Mouse (Mus musculus) ovary, postnatal 10 days (tissue): ENCODE measurements around the gene Hscb.
"Not testable (repeated sequence)": the region's sequence is repeated elsewhere in the genome, so short reads cannot be mapped to it uniquely, and the experiment has no call there.

Experiments
- DNase-seq: peaks from one replicate; pipeline ENCODE4 v3.0.0; 2022; ENCODE audit warnings: low spot score

The Hscb gene

DNA sequence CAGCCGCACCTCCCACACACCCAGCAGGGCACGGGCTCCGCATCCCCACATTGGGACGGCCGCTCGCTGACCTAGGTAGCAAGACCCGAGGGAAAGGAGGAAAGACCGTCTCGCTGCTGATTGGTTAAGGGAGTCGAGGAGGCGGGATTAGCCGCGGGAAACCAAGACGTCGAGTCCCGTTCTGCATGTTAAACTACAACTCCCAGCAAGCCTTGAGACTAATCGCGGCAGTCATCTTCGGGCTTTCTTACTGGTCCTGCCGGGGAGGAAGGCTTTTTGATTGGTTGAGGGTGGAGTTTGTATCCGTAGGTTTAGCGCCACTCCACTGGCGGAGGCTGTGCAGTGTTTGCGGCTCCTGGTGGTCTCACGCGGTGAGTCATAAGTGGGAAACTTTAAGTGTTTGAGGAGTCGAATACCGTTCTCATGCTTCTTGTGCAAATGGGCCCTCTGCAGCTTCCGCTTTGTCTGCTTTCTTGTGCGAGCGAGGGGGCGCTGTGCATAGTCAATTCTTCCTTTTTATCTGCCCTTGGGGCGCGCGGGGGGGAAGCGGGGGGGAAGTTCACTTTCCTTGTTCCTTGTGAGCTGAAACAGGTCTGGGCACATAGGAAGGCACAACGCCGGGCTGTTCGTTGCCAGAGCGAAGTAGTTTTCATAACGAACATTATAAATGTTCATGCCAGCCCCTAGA is at the start of gene Hscb, which contains the start of gene Chek2:
TSS of gene Hscb (minus strand) at position 100 of the 688 bp plus-strand sequence.
TSS of gene Chek2 (plus strand) at position 302 of the 688 bp plus-strand sequence.
- peak; percentile 92 for DNase-seq

DNA sequence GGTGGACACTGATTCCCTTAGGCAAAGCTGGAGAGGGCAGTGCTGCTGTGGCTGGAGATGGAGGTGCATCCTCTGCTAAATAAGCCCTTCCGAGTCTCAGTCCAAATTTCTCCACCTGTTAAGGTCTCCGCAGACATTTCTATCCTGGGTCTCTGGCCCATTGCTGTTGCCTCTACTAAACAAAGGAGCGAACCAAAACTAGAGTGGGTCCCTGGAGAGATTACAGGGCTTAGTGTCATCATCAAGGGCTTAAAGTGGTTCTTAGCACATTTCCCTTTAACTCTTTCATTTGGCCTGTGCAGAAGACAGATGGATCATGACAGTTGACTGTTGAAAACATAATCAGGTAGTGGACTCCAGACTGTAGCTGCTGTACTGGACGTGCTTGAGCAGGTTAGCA is 49.0 kb upstream of the Hscb start:
- DNase-seq, result no peak

DNA sequence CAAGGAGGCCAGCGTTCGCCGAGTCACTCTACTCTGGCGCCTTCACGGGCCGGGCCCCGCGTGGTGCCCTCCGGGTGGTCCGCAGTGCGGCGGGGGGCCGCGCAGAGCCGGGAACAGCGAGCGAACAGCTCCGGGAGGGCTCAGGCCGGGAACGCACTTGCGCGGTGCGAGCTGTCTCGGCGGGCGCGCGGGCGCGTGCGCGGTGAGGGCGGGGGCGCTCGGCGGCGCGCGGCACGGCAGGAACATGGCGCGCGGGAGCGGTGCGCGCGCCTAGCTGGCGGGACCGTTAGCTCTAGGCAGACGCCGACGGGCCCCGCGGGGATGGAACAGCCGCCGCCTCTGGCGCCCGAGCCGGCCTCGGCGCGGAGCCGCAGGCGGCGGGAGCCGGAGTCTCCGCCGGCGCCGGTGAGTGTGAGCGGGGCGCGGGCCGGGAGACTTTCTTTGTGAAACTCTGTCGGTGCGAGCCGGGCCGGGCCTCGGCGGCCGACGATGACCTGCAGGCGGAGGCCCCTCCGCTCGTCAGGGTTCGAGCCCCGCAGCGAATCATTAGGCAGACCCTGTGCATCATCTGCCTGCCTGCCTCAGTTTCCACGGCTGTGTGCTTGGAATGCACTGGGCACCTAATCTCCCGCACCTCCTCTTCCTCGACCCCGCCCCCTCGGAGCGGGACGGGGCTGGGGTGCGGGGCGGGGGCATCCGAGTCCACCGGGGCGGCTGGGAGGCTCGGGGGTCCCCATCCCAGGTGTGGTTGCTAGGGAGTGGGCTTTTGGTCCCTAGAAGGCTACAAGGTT is 40.2 kb upstream of the Hscb start, which contains the start of gene Ttc28:
TSS of gene Ttc28 (plus strand) at position 220 of the 791 bp plus-strand sequence.
- DNase-seq, result peak; percentile 82

DNA sequence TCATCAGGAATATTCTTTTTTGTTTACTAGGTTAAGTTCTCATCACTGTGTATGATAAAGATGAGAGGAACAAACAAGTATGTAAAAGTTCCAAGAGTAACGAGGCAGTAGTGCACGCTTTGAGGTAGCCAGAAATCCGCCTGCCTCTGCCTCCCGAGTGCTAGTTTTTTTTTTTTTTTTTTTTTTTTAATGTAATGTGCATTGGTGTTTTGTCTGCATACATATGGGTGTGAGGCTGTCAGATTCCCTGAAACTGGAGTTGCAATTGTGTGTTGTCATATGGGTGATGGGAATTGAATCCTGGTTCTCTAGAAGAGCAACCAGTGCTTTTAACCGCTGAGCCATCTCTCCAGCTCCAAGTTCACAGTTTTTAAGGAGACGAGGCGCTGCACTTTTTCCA is 39.5 kb upstream of the Hscb start:
- DNase-seq, result no peak

DNA sequence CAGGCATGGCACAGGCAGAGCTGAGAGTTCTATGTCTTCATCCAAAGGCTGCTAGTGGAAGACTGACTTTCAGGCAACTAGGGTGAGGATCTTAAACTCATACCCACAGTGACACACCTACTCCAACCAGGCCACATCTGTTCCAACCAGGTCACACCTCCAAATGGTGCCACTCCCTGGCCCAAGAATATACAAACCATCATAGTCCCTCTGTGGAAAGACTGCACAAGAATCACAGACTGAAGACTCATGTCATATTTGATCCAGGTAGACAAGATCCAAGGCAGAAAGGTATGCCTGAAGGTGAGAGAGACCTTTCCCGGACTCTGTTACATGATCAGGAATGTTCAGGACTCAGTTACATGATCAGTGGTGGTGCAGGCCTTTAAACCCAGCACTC is 38.9 kb upstream of the Hscb start:
- DNase-seq, result not testable (repeated sequence)

DNA sequence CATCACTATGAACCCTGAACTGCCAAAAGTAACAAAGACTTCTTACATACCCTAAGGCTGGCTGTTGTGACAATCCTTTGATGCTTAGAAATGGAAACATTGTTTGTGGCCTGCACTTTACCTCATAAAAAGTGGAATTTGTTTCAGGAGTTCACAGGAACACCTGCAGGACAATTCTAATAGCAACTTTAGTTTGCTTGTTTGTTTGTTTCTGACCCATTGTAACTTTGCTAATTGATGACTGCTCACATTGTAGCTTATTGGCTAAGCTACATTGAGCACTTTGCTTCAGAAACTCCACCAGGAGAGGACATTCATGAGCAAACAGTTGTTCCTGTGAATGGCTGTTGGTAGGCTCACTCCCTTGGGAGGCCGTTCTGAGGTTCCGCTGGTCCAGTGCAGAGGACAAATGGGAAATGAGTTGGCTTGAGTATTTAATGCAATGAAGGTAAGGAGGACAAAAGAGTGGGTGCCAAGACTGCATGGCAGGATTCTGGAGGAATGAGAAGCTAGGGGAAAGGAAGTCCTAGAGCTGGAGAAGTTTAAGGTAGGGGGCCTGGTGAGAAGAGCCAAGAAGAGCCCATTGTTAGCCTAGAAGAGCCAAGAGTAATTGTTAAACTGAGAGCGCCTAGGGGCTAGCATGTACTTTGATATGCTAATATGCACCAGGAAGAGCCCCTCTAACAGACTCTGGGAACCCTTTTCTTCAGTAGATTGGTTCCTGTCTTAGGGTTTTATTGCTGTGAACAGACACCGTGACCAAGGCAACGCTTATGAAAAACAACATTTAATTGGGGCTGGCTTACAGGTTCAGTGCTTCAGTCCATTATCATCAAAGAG is 38.3 kb upstream of the Hscb start:
- DNase-seq, result no peak

DNA sequence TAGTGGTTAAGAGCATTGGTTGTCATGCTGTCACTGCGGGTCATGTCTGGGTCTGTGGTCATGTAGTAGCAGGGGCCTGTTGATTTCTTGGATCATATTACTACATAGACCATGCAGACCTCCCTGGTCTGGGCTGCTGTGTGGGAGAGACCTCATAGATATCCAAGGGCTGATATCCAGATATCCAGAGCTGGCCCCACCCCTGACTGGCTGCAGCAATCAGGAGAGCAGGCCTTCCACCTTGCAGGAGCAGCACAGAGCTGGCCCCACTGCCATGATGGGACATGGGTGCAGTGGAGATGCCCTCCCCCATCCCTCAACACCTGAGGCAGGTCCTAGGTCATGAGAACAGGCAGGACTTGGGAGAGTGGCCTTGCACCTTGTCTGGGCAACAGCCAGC is 35.7 kb upstream of the Hscb start:
- DNase-seq, result no peak

DNA sequence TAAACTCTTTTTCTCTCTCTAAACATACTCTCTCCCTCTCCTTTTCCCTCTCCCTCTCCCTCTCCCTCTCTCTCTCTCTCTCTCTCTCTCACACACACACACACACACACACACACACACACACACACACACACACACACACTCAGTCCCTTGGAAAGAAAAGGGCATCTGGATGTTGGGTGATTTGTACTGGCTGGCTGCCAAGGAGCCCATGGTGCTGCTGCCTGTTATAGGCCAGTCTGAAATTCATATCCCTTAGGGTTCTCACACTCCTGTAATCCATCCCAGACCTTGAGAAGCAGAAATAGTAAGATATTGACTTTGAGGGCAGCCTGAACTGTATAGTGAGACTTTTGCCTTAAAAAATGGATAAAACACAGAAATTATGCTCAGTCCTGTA is 35.1 kb upstream of the Hscb start:
- no peak for DNase-seq

DNA sequence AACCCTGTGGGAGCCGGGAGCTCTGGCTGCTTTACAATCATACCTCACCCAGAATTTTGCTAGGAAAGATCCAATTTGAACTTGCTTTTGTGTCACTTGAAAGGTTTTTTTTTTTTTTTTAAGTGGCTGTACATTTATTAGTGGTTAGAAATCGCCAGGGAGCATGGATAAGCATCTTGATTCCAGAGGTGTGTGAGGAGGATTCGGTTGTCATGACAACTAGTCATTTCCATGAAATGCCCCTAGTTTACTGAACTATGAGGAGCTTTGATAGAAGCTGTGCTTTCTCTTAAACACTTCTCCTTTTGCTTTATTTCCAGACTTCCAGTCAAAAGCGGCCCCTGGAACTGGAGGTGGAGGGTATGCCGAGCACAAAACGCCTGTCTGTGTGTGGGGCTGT is 33.6 kb upstream of the Hscb start:
- no peak for DNase-seq

DNA sequence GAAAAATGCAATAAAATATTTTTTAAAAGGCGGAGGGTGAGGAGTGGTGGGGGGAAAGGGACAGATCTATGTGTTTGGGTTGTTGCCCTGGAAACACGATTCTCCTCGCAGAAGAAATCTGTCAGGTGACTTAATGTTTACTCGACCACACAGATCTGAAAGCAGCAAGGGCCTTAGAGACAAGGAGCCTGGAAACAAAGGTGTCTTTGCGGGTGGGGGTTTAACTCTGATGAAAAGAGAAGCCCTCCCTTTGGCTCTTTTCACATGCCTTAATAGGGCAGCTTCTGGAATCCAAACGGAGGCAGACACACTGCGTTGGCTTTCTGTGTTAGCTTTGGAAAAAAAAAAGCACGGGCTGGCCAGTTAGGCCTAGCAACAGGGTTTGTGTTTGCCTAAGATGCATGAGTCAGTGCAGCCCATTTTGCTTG is 29.7 kb upstream of the Hscb start:
- no peak for DNase-seq

DNA sequence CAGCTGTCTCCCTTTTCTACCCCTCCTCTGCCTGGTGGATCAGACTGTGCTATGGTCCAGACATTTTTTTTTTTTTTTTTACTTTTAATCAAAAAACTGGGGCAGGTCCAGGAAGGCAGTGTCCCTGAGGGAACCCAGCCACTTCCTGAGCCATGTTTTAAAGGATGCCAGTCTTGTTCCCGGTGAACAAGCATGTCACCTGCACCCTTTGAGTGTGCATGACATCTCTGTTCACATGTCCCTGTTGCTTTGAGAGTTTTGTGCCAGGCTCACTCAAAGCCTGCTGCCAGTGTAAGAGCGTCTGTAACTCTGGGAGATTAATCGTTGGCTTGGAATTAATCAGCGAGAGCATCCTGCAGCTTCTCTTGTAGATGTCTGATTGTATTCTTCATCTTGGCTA is 28.9 kb upstream of the Hscb start:
- no peak for DNase-seq

DNA sequence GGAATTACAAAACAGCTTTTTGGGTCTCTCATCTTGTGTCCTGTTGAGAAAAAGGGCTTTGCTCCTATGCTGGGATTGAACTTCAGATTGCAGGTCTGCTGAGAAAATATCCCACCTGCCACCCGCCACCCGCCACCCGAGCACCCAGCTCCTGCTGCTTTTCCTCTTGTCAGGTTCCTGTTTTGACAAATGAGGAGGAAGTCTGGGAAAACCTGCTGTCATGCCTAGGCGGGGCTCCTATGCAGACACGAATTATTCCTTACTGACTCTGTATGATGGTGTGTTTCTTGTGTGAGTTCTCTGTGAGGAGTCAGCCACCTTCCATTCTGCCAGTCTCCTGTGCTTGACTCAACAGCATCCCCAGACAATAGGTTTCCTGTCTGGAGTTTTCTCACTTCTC is 20.9 kb upstream of the Hscb start:
- no peak for DNase-seq

DNA sequence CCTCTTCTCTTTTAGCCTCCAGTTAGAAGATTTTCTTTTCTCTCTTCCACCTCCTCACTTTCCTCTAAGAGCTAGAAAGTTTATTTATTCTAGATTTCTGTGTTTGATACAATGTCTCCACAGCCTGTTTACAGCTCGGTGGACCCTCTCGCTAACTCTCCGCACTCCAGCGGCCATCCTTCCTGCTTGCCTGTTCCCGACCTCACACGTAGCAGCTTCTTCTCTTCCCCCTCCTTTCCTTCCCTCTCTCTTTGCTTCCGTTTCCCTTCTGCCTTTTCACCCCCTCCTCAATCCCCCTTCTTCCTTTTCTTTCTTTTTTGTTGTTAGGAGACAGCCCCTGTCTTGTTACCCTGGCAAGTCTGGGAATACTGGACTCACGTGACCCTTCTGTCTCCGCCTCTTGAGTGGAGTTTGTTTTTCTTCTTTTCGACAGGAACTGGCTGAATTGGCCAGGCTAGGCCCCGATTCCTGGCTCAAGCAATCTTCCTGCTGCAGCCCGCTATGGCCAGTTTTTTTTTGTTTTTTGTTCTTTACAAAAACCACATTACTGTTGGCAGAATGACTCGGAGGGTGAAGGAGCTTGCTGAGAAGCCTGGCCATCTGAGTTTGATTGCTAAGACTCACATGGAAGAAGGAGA is 19.6 kb upstream of the Hscb start:
- DNase-seq, result no peak

DNA sequence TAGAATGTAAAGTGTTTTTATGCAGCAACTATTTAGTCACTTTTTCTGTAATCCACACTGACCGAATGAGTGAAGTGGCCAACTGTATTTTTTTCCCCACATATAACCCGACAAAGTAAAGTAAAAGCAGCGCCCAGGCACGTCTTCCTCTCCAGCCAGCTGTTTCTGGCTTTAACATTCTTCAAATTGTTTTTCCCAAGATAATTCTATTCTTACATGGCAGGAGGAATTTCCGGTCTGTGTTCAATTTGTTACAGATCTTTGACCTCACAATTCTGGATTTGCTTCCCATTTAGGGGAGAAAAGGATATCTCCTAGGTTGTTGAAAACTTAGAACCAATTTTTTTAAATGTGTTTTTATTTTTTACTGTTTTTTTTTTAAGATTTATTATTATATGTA is 17.5 kb upstream of the Hscb start:
- no peak for DNase-seq

DNA sequence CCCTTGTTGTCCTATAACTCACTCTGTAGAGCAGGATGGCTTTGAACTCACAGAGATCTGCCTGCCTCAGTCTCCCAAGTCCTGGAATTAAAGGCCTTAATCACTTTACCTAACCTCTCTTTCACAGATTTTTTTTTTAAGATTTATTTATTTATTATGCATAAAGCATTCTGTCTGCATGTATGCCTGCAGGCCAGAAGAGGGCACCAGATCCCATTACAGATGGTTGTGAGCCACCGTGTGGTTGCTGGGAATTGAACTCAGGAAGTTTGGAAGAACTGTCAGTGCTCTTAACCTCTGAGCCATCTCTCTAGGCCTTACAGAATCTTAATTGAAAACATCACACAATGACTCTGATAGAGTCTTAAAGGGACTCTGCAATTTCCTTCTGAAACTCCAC is 13.4 kb upstream of the Hscb start:
- no peak for DNase-seq

DNA sequence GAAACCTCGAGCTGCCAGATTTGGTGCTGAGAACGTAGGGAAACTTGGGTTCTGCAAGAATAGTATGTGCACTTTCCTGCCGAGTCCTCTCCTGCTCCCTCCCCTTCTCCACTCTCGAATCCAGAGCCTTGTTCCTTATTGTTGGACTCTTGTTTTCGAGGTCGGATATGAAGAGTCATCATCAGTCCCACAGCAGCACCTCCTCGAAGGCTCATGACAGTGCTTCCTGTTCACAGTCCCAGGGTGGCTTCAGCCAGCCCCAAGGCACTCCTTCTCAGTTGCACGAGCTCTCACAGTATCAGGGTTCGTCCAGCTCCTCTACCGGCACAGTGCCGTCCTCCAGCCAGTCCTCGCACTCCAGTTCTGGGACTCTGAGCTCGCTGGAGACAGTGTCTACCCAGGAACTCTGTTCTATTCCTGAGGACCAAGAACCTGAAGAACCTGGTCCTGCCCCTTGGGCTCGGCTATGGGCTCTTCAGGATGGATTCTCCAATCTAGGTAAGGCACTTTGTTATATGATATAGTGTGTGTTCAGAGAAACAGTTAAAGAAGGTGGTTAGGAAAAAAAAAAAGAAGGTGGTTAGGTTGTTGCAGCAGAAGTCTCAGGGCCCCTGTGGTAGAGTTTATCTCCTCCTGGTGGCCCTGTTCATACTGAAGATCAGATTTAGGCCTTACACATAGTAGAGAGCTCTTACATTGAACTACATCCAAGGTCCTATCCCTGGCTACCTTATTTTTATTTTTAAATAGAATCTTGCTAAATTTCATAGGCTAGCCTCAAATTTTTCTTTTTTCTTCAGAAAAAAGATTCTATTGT is 1.7 kb upstream of the Hscb start:
- DNase-seq, result no peak

DNA sequence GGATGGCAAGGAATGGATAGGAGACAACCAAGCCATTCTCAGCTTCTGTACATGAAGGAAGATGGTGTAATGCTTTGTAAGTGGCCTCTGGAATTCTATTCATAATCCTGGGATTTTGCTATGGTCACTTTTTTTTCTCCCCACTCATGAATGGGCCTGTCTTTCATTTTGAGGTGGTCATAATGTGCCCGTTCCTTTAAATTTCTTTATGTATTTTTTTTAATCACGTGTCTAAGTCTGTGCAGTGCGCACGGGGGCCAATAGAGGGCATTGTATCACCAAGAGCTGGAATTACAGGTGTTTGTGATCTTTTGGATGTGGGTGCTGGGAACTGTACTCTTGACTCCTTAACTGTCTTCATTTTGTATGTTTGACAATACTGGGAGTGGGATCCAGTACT is 888 bp upstream of the Hscb start:
- DNase-seq, result no peak

DNA sequence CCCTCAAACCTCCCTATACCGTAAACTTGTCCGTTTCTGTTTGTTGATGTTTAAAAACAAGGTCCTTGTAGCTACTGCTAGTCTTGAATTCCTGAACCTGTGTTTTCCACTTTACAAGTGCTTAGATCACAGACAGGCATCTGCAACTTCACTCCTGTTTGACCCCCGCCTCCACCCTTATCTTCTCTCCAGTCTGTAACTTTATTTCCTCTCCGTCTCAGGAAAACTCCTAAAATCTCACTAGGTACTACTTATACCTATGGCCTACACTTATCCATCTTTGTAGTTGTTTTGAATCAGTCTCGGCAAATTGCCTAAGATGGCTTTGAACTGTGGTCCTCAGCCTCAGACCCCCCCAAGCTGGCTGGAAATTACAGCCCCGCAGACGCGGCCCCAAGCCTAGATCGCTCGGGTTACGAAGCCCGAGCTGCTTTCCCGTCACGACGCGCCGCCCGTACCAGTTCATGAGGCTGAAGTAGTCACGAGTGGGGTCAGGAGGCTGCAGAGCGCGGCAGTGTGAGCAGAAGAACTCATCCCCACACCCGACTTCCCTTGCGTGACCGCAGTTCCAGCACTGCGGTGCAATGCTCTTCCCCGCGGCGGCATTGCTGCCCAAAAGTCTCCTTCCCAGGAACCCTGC is 419 bp downstream of the Hscb start:
- DNase-seq, result no peak

DNA sequence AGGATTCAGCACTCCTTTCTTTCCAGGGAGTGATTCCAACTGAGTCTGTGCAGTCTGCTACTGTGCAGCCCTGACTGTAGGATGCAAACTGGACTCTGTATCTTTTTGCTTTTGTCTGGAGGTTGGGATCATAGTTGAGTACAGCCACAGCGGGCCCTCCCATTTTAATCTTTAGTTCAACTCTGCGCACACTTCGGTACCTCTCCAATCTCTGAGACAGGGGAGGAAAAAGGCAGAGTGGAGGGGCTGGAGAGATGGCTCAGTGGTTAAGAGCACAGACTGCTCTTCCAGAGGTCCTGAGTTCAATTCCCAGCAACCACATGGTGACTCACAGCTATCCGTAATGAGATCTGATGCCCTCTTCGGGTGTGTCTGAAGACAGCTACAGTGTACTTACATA is 1.6 kb downstream of the Hscb start:
- not testable (repeated sequence) for DNase-seq

DNA sequence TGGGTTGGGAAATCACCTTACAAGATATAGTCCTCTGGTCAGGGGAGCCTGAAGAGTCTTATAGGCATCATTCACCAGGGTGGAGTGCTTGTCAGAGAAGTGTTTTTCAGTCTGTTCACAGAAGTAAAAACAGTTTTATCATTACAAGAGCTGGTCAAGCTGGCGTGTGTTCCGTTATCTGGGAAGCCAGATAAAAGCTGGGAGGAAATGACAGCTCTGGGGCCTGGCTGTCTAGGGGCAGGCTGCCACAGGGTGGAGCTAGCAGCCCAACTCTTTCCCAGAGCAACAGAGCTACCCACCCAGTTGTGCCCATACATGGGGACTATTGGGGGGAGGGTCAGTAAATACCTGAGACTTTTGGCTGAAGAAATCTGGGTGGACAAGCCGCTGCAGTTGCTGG is 3.6 kb downstream of the Hscb start:
- no peak for DNase-seq
